Mouse (Mus musculus): Measurements from ENCODE around the gene Dnmt1. TPM values are rescaled to one million over a fixed set of nuclear protein-coding genes. Genes with fewer than 3 reads are reported as not detected.

The Dnmt1 gene
- total and polyA plus RNA-seq, 2 experiments from 2014 or later: 39.9 to 101 TPM

- TF ChIP-seq CTCF (IDR thresholded peaks at IDR 0.05; ENCODE audit: low read depth): peak; percentile 59
- Histone ChIP-seq H3K4me2 (ENCODE audit: low read depth) (peak overlapping the region; percentile 74), H3K9me3 (ENCODE audit: low read length) (no peaks in the 10 kb centered on the region), H3K27ac (ENCODE audit: low read depth, low read length) (peak overlapping the region; percentile 85), H3K9ac (peak overlapping the region; percentile 70), H3K4me1 (ENCODE audit: insufficient read depth) (no peaks in the 10 kb centered on the region), H3K4me3 (ENCODE audit: low read depth, low read length) (peak overlapping the region; percentile 64), H3K27me3 (ENCODE audit: insufficient read depth, low read length) (no peaks in the 10 kb centered on the region), H3K36me3 (ENCODE audit: insufficient read depth) (no peaks in the 10 kb centered on the region)
- WGBS: 1% methylated on average over 51 of the region's 51 CpGs
- ATAC-seq (peak; percentile 96), DNase-seq (peak; percentile 98)
Measured at GRCm38 (mm10) chr9:20952520-20953227, 7.0 kb downstream of the Dnmt1 start.

GRCm38 (mm10) chr9:20951966-20952519 lies 7.6 kb downstream of the Dnmt1 start:
- TF ChIP-seq CTCF (IDR thresholded peaks at IDR 0.05; ENCODE audit: low read depth): no peak
- WGBS: under 1% methylated on average over 17 of the region's 17 CpGs
- Histone ChIP-seq H3K27me3 (ENCODE audit: insufficient read depth, low read length) (no peaks in the 10 kb centered on the region), H3K36me3 (ENCODE audit: insufficient read depth) (no peaks in the 10 kb centered on the region), H3K4me2 (ENCODE audit: low read depth) (peak overlapping the region; percentile 74), H3K4me1 (ENCODE audit: insufficient read depth) (no peaks in the 10 kb centered on the region), H3K27ac (ENCODE audit: low read depth, low read length) (peak overlapping the region; percentile 85), H3K4me3 (ENCODE audit: low read depth, low read length) (peak overlapping the region; percentile 64), H3K9me3 (ENCODE audit: low read length) (no peaks in the 10 kb centered on the region), H3K9ac (peak overlapping the region; percentile 70)
- DNase-seq (no peak), ATAC-seq (peak; percentile 59)

- no peak for TF ChIP-seq CTCF (IDR thresholded peaks at IDR 0.05; ENCODE audit: low read depth)
- no peak for DNase-seq
- H3K4me3 ChIP-seq (ENCODE audit: low read depth, low read length): peak overlapping the region; percentile 64
- H3K9me3 ChIP-seq (ENCODE audit: low read length): no peaks in the 10 kb centered on the region
- WGBS: 14% methylated on average over 14 of the region's 14 CpGs
- no peaks in the 10 kb centered on the region for H3K4me1 ChIP-seq (ENCODE audit: insufficient read depth)
- peak overlapping the region; percentile 85; the same call in 1 of the 2 replicates for H3K27ac ChIP-seq (ENCODE audit: low read depth, low read length)
- no peaks in the 10 kb centered on the region for H3K27me3 ChIP-seq (ENCODE audit: insufficient read depth, low read length)
- H3K9ac ChIP-seq: peak overlapping the region; percentile 70
- peak overlapping the region; percentile 74 for H3K4me2 ChIP-seq (ENCODE audit: low read depth)
- no peaks in the 10 kb centered on the region for H3K36me3 ChIP-seq (ENCODE audit: insufficient read depth)
- ATAC-seq: no peak
Measured at GRCm38 (mm10) chr9:20951441-20951840, 8.2 kb downstream of the Dnmt1 start.

- no peaks in the 10 kb centered on the region for H3K9me3 ChIP-seq (ENCODE audit: low read length)
- H3K27ac ChIP-seq (ENCODE audit: low read depth, low read length): no peak overlapping the region
- H3K4me2 ChIP-seq (ENCODE audit: low read depth): no peak overlapping the region
- no peak for TF ChIP-seq CTCF (IDR thresholded peaks at IDR 0.05; ENCODE audit: low read depth)
- DNase-seq: no peak
- no peaks in the 10 kb centered on the region for H3K27me3 ChIP-seq (ENCODE audit: insufficient read depth, low read length)
- H3K9ac ChIP-seq: no peak overlapping the region
- ATAC-seq: no peak
- no peak overlapping the region for H3K4me3 ChIP-seq (ENCODE audit: low read depth, low read length)
- no peaks in the 10 kb centered on the region for H3K4me1 ChIP-seq (ENCODE audit: insufficient read depth)
- H3K36me3 ChIP-seq (ENCODE audit: insufficient read depth): no peaks in the 10 kb centered on the region
Measured at GRCm38 (mm10) chr9:20950419-20950818, 9.3 kb downstream of the Dnmt1 start.

- H3K9ac ChIP-seq: no peak overlapping the region
- TF ChIP-seq CTCF (IDR thresholded peaks at IDR 0.05; ENCODE audit: low read depth): no peak
- no peak for ATAC-seq
- WGBS: 88% methylated on average over 16 of the region's 16 CpGs
- peaks cover 9% of the 10 kb centered on the region for H3K36me3 ChIP-seq (ENCODE audit: insufficient read depth)
- no peaks in the 10 kb centered on the region for H3K9me3 ChIP-seq (ENCODE audit: low read length)
- H3K27ac ChIP-seq (ENCODE audit: low read depth, low read length): no peak overlapping the region
- no peak for DNase-seq
- H3K4me2 ChIP-seq (ENCODE audit: low read depth): no peak overlapping the region
- H3K4me1 ChIP-seq (ENCODE audit: insufficient read depth): no peaks in the 10 kb centered on the region
- no peak overlapping the region for H3K4me3 ChIP-seq (ENCODE audit: low read depth, low read length)
- no peaks in the 10 kb centered on the region for H3K27me3 ChIP-seq (ENCODE audit: insufficient read depth, low read length)
Measured at GRCm38 (mm10) chr9:20946066-20946880, 13.4 kb downstream of the Dnmt1 start.

- no peaks in the 10 kb centered on the region for H3K4me1 ChIP-seq (ENCODE audit: insufficient read depth)
- H3K27ac ChIP-seq (ENCODE audit: low read depth, low read length): no peak overlapping the region
- no peaks in the 10 kb centered on the region for H3K27me3 ChIP-seq (ENCODE audit: insufficient read depth, low read length)
- WGBS: 62% methylated on average over 4 of the region's 4 CpGs
- H3K36me3 ChIP-seq (ENCODE audit: insufficient read depth): peaks cover 24% of the 10 kb centered on the region
- no peak overlapping the region for H3K4me3 ChIP-seq (ENCODE audit: low read depth, low read length)
- TF ChIP-seq CTCF (IDR thresholded peaks at IDR 0.05; ENCODE audit: low read depth): no peak
- H3K9ac ChIP-seq: no peak overlapping the region
- no peak overlapping the region for H3K4me2 ChIP-seq (ENCODE audit: low read depth)
- H3K9me3 ChIP-seq (ENCODE audit: low read length): no peaks in the 10 kb centered on the region
- ATAC-seq: no peak
- DNase-seq: no peak
Measured at GRCm38 (mm10) chr9:20944697-20945370, 14.9 kb downstream of the Dnmt1 start.

Measured in forebrain, postnatal 0 days (tissue).